Mouse (Mus musculus): ENCODE results near the gene Btbd35f7.
"Not testable (repeated sequence)": the region's sequence is repeated elsewhere in the genome, so short reads cannot be mapped to it uniquely, and the experiment has no call there.

The Btbd35f7 gene

GRCm38 (mm10) chrX:5668767-5669166 is at the start of gene Btbd35f7:
Gene Btbd35f7, plus strand, starts transcription at chrX:5669067.
- not testable (repeated sequence) for DNase-seq
